Mouse (Mus musculus) midbrain, postnatal 0 days (tissue): ENCODE measurements at regions not wholly inside any gene's neighbourhood (a gene's known extent, or its start where the extent isn't known, plus 50 kb on each side); places are given as distances from the start of the nearest gene placed in this dataset.

Experiments
- ATAC-seq: fragments of 200-750 bp; cut with Nextera tagmentation; 2 replicates; pipeline ENCODE4 v1.8.0; 2017; ENCODE audit warnings: moderate number of reproducible peaks, mild to moderate bottlenecking, moderate TSS enrichment, moderate library complexity; ENCODE audit not compliant: low FRiP score
- DNase-seq: peaks from one replicate; pipeline ENCODE4 v3.0.0-alpha.2; 2015; ENCODE audit warnings: low spot score
- H3K27ac ChIP-seq: fragments of 300-500 bp; sonication (generic); 2 replicates; pipeline ENCODE4 v1.5.1; 2014; ENCODE audit warnings: low read depth, mild to moderate bottlenecking, low read length, mixed read lengths
- H3K27me3 ChIP-seq: fragments of 300-500 bp; sonication (generic); 2 replicates; pipeline ENCODE4 v1.6.1; 2014; ENCODE audit warnings: low read length, control low read depth, mixed read lengths; ENCODE audit not compliant: insufficient read depth
- H3K36me3 ChIP-seq: fragments of 300-500 bp; sonication (generic); 2 replicates; pipeline ENCODE4 v1.6.1; 2014; ENCODE audit warnings: low read length, control low read depth, mixed read lengths; ENCODE audit not compliant: insufficient read depth
- H3K4me1 ChIP-seq: fragments of 300-500 bp; sonication (generic); 2 replicates; pipeline ENCODE4 v1.6.1; 2014; ENCODE audit warnings: mild to moderate bottlenecking, control low read depth, antibody characterized with exemption, low read length, mixed read lengths; ENCODE audit not compliant: insufficient read depth
- H3K4me2 ChIP-seq: fragments of 300-500 bp; sonication (generic); 2 replicates; pipeline ENCODE4 v1.6.1; 2014; ENCODE audit warnings: low read depth, mild to moderate bottlenecking, low read length, mixed read lengths; ENCODE audit not compliant: poor library complexity, severe bottlenecking
- H3K4me3 ChIP-seq: fragments of 300-500 bp; sonication (generic); 2 replicates; pipeline ENCODE4 v1.5.1; 2014; ENCODE audit warnings: low read depth, mild to moderate bottlenecking, low read length, moderate library complexity
- H3K9ac ChIP-seq: fragments of 300-500 bp; sonication (generic); replicated peaks from 2 replicates; pipeline ENCODE4 v1.6.1; 2014; ENCODE audit warnings: mild to moderate bottlenecking, low read length, moderate library complexity, mixed read lengths; ENCODE audit not compliant: poor library complexity, severe bottlenecking
- H3K9me3 ChIP-seq: fragments of 300-500 bp; sonication (generic); 2 replicates; pipeline ENCODE4 v1.6.1; 2016; ENCODE audit warnings: low read length, control low read depth
- CTCF ChIP-seq: IDR thresholded peaks from 2 replicates; pipeline ENCODE4 v1.5.1; 2016; ENCODE audit warnings: antibody characterized with exemption, mild to moderate bottlenecking
- WGBS: fragments of 180-500 bp; shearing (Covaris S2); extraction: QIAGEN DNeasy Blood & Tissue Kit; methylation state at CpG from one replicate; pipeline ENCODE4 v1.1.7; 2014; 5-methylcytosine and 5-hydroxymethylcytosine counted together

- no peak for TF ChIP-seq CTCF
- ATAC-seq: no peak
- Histone ChIP-seq H3K27me3 (no peaks in the 10 kb centered on the region), H3K4me2 (no peak overlapping the region), H3K36me3 (no peaks in the 10 kb centered on the region), H3K4me1 (no peaks in the 10 kb centered on the region), H3K4me3 (no peak overlapping the region), H3K27ac (no peak overlapping the region), H3K9ac (no peak overlapping the region), H3K9me3 (no peaks in the 10 kb centered on the region)
- no peak for DNase-seq
- 89% methylated on average over 4 of the region's 4 CpGs for WGBS
These were observed 611.8 kb downstream of the Efna5 start for GRCm38 (mm10) chr17:62269279-62269678.

DNA sequence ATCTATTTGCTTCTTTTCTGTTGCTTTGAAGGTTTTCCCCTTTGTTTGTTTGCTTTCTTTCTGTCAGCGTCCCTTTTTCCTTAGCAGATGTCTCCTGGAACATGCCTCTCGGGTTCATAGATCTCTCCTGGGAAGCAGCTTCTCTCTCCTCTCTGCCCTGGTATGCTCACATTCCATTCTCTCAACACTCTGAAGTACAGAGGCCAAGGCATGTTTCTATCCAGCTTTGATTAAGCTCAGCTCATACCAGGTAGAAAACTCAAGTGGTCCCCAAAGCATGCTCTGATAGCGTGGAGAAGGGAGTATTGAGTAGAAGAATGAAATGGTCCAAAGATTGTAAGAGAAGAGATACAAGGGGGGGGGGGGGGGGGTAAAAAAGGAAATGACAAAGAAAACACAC, 627.7 kb downstream of the Efna5 start:
- no peak overlapping the region for H3K4me2 ChIP-seq
- no peaks in the 10 kb centered on the region for H3K27me3 ChIP-seq
- H3K4me3 ChIP-seq: no peak overlapping the region
- H3K36me3 ChIP-seq: no peaks in the 10 kb centered on the region
- DNase-seq (no peak), ATAC-seq (no peak)
- no peak overlapping the region for H3K9ac ChIP-seq
- WGBS: 70% methylated on average over 3 of the region's 3 CpGs
- TF ChIP-seq CTCF: no peak
- H3K27ac ChIP-seq: no peak overlapping the region
- no peaks in the 10 kb centered on the region for H3K4me1 ChIP-seq
- no peaks in the 10 kb centered on the region for H3K9me3 ChIP-seq

DNA sequence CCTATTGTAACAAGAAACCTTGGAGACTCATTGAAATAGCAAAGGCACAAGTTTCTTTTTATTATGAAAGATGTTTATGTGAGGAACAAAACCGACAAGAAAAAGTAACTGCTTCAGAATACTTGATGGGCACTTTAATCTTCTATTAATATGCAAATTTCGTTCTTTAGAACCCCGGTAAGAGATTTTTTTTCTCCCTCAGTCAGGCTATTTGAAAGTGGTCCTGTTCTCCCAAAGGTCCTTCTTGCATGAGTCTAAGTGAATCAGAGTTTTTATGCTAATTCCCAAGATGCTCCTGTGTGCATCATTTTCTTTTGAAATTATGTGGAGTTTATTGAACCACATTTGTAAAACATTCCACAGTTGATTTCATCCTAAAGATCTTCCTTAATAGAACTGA, 633.1 kb downstream of the Efna5 start:
- no peaks in the 10 kb centered on the region for H3K36me3 ChIP-seq
- no peak overlapping the region for H3K4me3 ChIP-seq
- no peaks in the 10 kb centered on the region for H3K9me3 ChIP-seq
- H3K4me2 ChIP-seq: no peak overlapping the region
- H3K9ac ChIP-seq: no peak overlapping the region
- DNase-seq (no peak), ATAC-seq (no peak)
- H3K27me3 ChIP-seq: no peaks in the 10 kb centered on the region
- H3K4me1 ChIP-seq: no peaks in the 10 kb centered on the region
- no peak for TF ChIP-seq CTCF
- no peak overlapping the region for H3K27ac ChIP-seq
- WGBS: 8% methylated on average over 3 of the region's 3 CpGs

- no peak overlapping the region for H3K9ac ChIP-seq
- DNase-seq: no peak
These were observed 634.5 kb downstream of the Efna5 start for GRCm38 (mm10) chr17:62246650-62247049.

GRCm38 (mm10) chr17:62230939-62231338, 650.2 kb downstream of the Efna5 start:
- H3K9me3 ChIP-seq: no peaks in the 10 kb centered on the region
- TF ChIP-seq CTCF: no peak
- H3K4me3 ChIP-seq: no peak overlapping the region
- no peak overlapping the region for H3K27ac ChIP-seq
- no peaks in the 10 kb centered on the region for H3K27me3 ChIP-seq
- no peaks in the 10 kb centered on the region for H3K4me1 ChIP-seq
- H3K9ac ChIP-seq: no peak overlapping the region
- no peak for DNase-seq
- H3K36me3 ChIP-seq: no peaks in the 10 kb centered on the region
- ATAC-seq: no peak
- no peak overlapping the region for H3K4me2 ChIP-seq

More at GRCm38 (mm10) chr17:62246650-62247049, 634.5 kb downstream of the Efna5 start:
- no peak for ATAC-seq
- WGBS: 26% methylated on average over 4 of the region's 4 CpGs
- H3K27ac ChIP-seq: no peak overlapping the region
- no peak for TF ChIP-seq CTCF
- no peaks in the 10 kb centered on the region for H3K36me3 ChIP-seq
- H3K27me3 ChIP-seq: no peaks in the 10 kb centered on the region
- no peak overlapping the region for H3K4me2 ChIP-seq
- no peak overlapping the region for H3K4me3 ChIP-seq
- no peaks in the 10 kb centered on the region for H3K9me3 ChIP-seq
- no peaks in the 10 kb centered on the region for H3K4me1 ChIP-seq

- Histone ChIP-seq H3K9me3 (no peaks in the 10 kb centered on the region), H3K36me3 (no peaks in the 10 kb centered on the region), H3K9ac (no peak overlapping the region), H3K4me1 (no peaks in the 10 kb centered on the region), H3K4me2 (no peak overlapping the region), H3K27ac (no peak overlapping the region), H3K27me3 (no peaks in the 10 kb centered on the region), H3K4me3 (no peak overlapping the region)
- 75% methylated on average over 9 of the region's 9 CpGs for whole genome bisulfite sequencing
- ATAC-seq: no peak
- TF ChIP-seq CTCF: no peak
- DNase-seq: no peak
These were observed 670.6 kb downstream of the Efna5 start for GRCm38 (mm10) chr17:62210441-62211025.
